26 mouse cellular contexts compared by ENCODE assay signal in genomic region chr8:49158201-49158600, GRCm38 (mm10).
DNase-seq lines count a peak whose midpoint lies in the region; ATAC-seq and TF ChIP-seq lines count a peak whose summit lies in the region.
"Had no signal": no experiment of that assay in that cellular context is flagged by ENCODE, and none has a peak within 500 bp of the region (broad histone marks: within the 10 kb centered on the region; RNA-seq: fewer than 3 reads in every experiment).

No protein-coding gene starts in this region.

- H3K9me3 ChIP-seq in hindbrain, embryonic 13.5 days, result no peaks in the 10 kb centered on the region
- no peaks in the 10 kb centered on the region for H3K9me3 ChIP-seq in hindbrain, embryonic 11.5 days (ENCODE audit: control insufficient read depth, low read length)
- no peaks in the 10 kb centered on the region for H3K9me3 ChIP-seq in midbrain, postnatal 0 days (ENCODE audit: low read length)
- no peaks in the 10 kb centered on the region for H3K9me3 ChIP-seq in midbrain, embryonic 13.5 days
- no peaks in the 10 kb centered on the region for H3K9me3 ChIP-seq in intestine, embryonic 15.5 days
- H3K9me3 ChIP-seq: embryonic facial prominence, embryonic 10.5 days; embryonic facial prominence, embryonic 15.5 days; G1E; liver, embryonic 15.5 days; lung, embryonic 15.5 days had no signal

- peak; percentile 7 to 14 for DNase-seq in cerebellum, postnatal 10 days
- no peak for DNase-seq in cerebellum, adult 11 months
- DNase-seq in hindbrain, embryonic 11.5 days (ENCODE audit: low spot score), result no peak
- peak; percentile 42 for DNase-seq in midbrain, postnatal 0 days (ENCODE audit: low spot score)
- DNase-seq: adrenal gland, postnatal 14 days; cerebellum, adult 2 months; cerebellum, postnatal 25 days; gastrocnemius, postnatal 25 days; heart, adult 18-20 months; heart, postnatal 36 days; kidney, adult 9 months; kidney, postnatal 10 days; right cerebral cortex, adult 18-20 months; spleen, adult 18-20 months; thymus, postnatal 14 days had no signal

- H3K27ac ChIP-seq in hindbrain, embryonic 13.5 days, result no peak overlapping the region; the same call in 1 of the 2 replicates
- H3K27ac ChIP-seq in hindbrain, embryonic 11.5 days (ENCODE audit: low read depth, low read length), result no peak overlapping the region
- H3K27ac ChIP-seq in midbrain, postnatal 0 days (ENCODE audit: low read depth, low read length), result no peak overlapping the region
- H3K27ac ChIP-seq in midbrain, embryonic 13.5 days, result no peak overlapping the region
- H3K27ac ChIP-seq in intestine, embryonic 15.5 days, result no peak overlapping the region
- H3K27ac ChIP-seq: embryonic facial prominence, embryonic 10.5 days; embryonic facial prominence, embryonic 15.5 days; liver, embryonic 15.5 days; lung, embryonic 15.5 days had no signal

- no peaks in the 10 kb centered on the region for H3K27me3 ChIP-seq in hindbrain, embryonic 13.5 days
- no peaks in the 10 kb centered on the region for H3K27me3 ChIP-seq in hindbrain, embryonic 11.5 days (ENCODE audit: control insufficient read depth, insufficient read depth, low read length)
- H3K27me3 ChIP-seq in midbrain, postnatal 0 days (ENCODE audit: insufficient read depth, low read length), result no peaks in the 10 kb centered on the region
- no peaks in the 10 kb centered on the region for H3K27me3 ChIP-seq in midbrain, embryonic 13.5 days
- no peaks in the 10 kb centered on the region for H3K27me3 ChIP-seq in intestine, embryonic 15.5 days (replicated peaks)
- H3K27me3 ChIP-seq: embryonic facial prominence, embryonic 15.5 days; liver, embryonic 15.5 days; lung, embryonic 15.5 days had no signal

- no peaks in the 10 kb centered on the region for H3K36me3 ChIP-seq in hindbrain, embryonic 13.5 days
- no peaks in the 10 kb centered on the region for H3K36me3 ChIP-seq in hindbrain, embryonic 11.5 days (ENCODE audit: control insufficient read depth, insufficient read depth, low read length)
- H3K36me3 ChIP-seq in midbrain, postnatal 0 days (ENCODE audit: insufficient read depth, low read length), result no peaks in the 10 kb centered on the region
- H3K36me3 ChIP-seq in midbrain, embryonic 13.5 days, result no peaks in the 10 kb centered on the region
- no peaks in the 10 kb centered on the region for H3K36me3 ChIP-seq in intestine, embryonic 15.5 days
- H3K36me3 ChIP-seq: embryonic facial prominence, embryonic 10.5 days; embryonic facial prominence, embryonic 15.5 days; G1E; liver, embryonic 15.5 days; lung, embryonic 15.5 days had no signal

- TF ChIP-seq CTCF in midbrain, postnatal 0 days (IDR thresholded peaks at IDR 0.05), result no peak

- H3K9ac ChIP-seq in hindbrain, embryonic 13.5 days, result no peak overlapping the region
- no peak overlapping the region for H3K9ac ChIP-seq in hindbrain, embryonic 11.5 days (ENCODE audit: low read depth, low read length)
- H3K9ac ChIP-seq in midbrain, postnatal 0 days (replicated peaks; ENCODE audit: low read length, poor library complexity, severe bottlenecking), result no peak overlapping the region
- no peak overlapping the region for H3K9ac ChIP-seq in midbrain, embryonic 13.5 days (replicated peaks)
- H3K9ac ChIP-seq in intestine, embryonic 15.5 days, result no peak overlapping the region
- H3K9ac ChIP-seq: embryonic facial prominence, embryonic 15.5 days; liver, embryonic 15.5 days; lung, embryonic 15.5 days had no signal

- 52% methylated on average over 4 of the region's 4 CpGs for WGBS in hindbrain, embryonic 13.5 days
- 65% methylated on average over 4 of the region's 4 CpGs for WGBS in hindbrain, embryonic 11.5 days
- 44% methylated on average over 4 of the region's 4 CpGs for WGBS in midbrain, postnatal 0 days
- WGBS in midbrain, embryonic 13.5 days, result 70% methylated on average over 4 of the region's 4 CpGs
- WGBS in intestine, embryonic 15.5 days, result 68% methylated on average over 4 of the region's 4 CpGs

- 0 out of 2 replicates have a peak overlapping the region, but pooled peaks have one; percentile 2 for H3K4me2 ChIP-seq in hindbrain, embryonic 13.5 days
- no peak overlapping the region for H3K4me2 ChIP-seq in hindbrain, embryonic 11.5 days (replicated peaks; ENCODE audit: low read depth, low read length)
- no peak overlapping the region for H3K4me2 ChIP-seq in midbrain, postnatal 0 days (ENCODE audit: low read depth, low read length, poor library complexity, severe bottlenecking)
- H3K4me2 ChIP-seq in midbrain, embryonic 13.5 days (replicated peaks), result no peak overlapping the region
- H3K4me2 ChIP-seq in intestine, embryonic 15.5 days (replicated peaks), result no peak overlapping the region
- H3K4me2 ChIP-seq: embryonic facial prominence, embryonic 15.5 days; heart, embryonic 11.5 days; liver, embryonic 15.5 days; lung, embryonic 15.5 days; midbrain, embryonic 11.5 days had no signal

- H3K4me1 ChIP-seq in hindbrain, embryonic 13.5 days (replicated peaks), result peaks cover 11% of the 10 kb centered on the region
- H3K4me1 ChIP-seq in hindbrain, embryonic 11.5 days (replicated peaks; ENCODE audit: control insufficient read depth, insufficient read depth, low read length), result no peaks in the 10 kb centered on the region
- H3K4me1 ChIP-seq in midbrain, postnatal 0 days (ENCODE audit: insufficient read depth, low read length), result no peaks in the 10 kb centered on the region
- H3K4me1 ChIP-seq in midbrain, embryonic 13.5 days (replicated peaks), result no peaks in the 10 kb centered on the region
- H3K4me1 ChIP-seq in intestine, embryonic 15.5 days (replicated peaks), result no peaks in the 10 kb centered on the region
- H3K4me1 ChIP-seq: embryonic facial prominence, embryonic 10.5 days; embryonic facial prominence, embryonic 15.5 days; liver, embryonic 15.5 days; lung, embryonic 15.5 days had no signal

- no peak overlapping the region for H3K4me3 ChIP-seq in hindbrain, embryonic 13.5 days
- H3K4me3 ChIP-seq in hindbrain, embryonic 11.5 days (ENCODE audit: low read depth, low read length), result no peak overlapping the region
- no peak overlapping the region for H3K4me3 ChIP-seq in midbrain, postnatal 0 days (ENCODE audit: low read depth, low read length)
- H3K4me3 ChIP-seq in midbrain, embryonic 13.5 days (replicated peaks), result no peak overlapping the region
- no peak overlapping the region for H3K4me3 ChIP-seq in intestine, embryonic 15.5 days (replicated peaks)
- H3K4me3 ChIP-seq: embryonic facial prominence, embryonic 10.5 days; embryonic facial prominence, embryonic 15.5 days; liver, embryonic 15.5 days; lung, embryonic 15.5 days had no signal

- ATAC-seq in hindbrain, embryonic 13.5 days (ENCODE audit: low FRiP score), result no peak
- no peak for ATAC-seq in hindbrain, embryonic 11.5 days (ENCODE audit: low FRiP score)
- ATAC-seq in midbrain, postnatal 0 days (ENCODE audit: low FRiP score), result no peak
- no peak for ATAC-seq in midbrain, embryonic 13.5 days
- ATAC-seq in intestine, embryonic 15.5 days, result no peak
- ATAC-seq: intestine, postnatal 0 days had no signal

Comparison
In these comparisons a context has a peak if more than half of its experiments do, and no peak if none do; other contexts are left out.
1. DNase-seq: peak in cerebellum, postnatal 10 days (2 of 2) and midbrain, postnatal 0 days (single experiment); none in cerebellum, adult 11 months (single experiment) and hindbrain, embryonic 11.5 days (single experiment).